Mouse (Mus musculus) heart, embryonic 13.5 days (tissue): ENCODE results near the gene Smarcd2. TPM values are rescaled to one million over a fixed set of nuclear protein-coding genes. Genes with fewer than 3 reads are reported as not detected.
"Not testable (repeated sequence)": the region's sequence is repeated elsewhere in the genome, so short reads cannot be mapped to it uniquely, and the experiment has no call there.

Source experiments
- ATAC-seq: fragments of 200-750 bp; cut with Nextera tagmentation; 2 replicates; pipeline ENCODE4 v1.8.0; 2017; ENCODE audit warnings: moderate TSS enrichment; ENCODE audit not compliant: insufficient number of reproducible peaks, low FRiP score, low TSS enrichment; ENCODE audit errors: extremely low read depth
- H3K27ac ChIP-seq: fragments of 300-500 bp; sonication (generic); replicated peaks from 2 replicates; pipeline ENCODE4 v1.5.1; 2015; ENCODE audit warnings: moderate library complexity, mild to moderate bottlenecking, inconsistent platforms
- H3K27me3 ChIP-seq: fragments of 300-500 bp; sonication (generic); replicated peaks from 2 replicates; pipeline ENCODE4 v1.6.1; 2015; ENCODE audit warnings: mild to moderate bottlenecking, inconsistent platforms
- H3K36me3 ChIP-seq: fragments of 300-500 bp; sonication (generic); 2 replicates; pipeline ENCODE4 v1.6.1; 2015; ENCODE audit warnings: mild to moderate bottlenecking, inconsistent platforms
- H3K4me1 ChIP-seq: fragments of 300-500 bp; sonication (generic); 2 replicates; pipeline ENCODE4 v1.6.1; 2015; ENCODE audit warnings: inconsistent platforms
- H3K4me2 ChIP-seq: fragments of 300-500 bp; sonication (generic); 2 replicates; pipeline ENCODE4 v1.6.1; 2015; ENCODE audit warnings: inconsistent platforms, mild to moderate bottlenecking, moderate library complexity
- H3K4me3 ChIP-seq: fragments of 300-500 bp; sonication (generic); 2 replicates; pipeline ENCODE4 v1.5.1; 2015; ENCODE audit warnings: moderate library complexity, mild to moderate bottlenecking, inconsistent platforms
- H3K9ac ChIP-seq: fragments of 300-500 bp; sonication (generic); 2 replicates; pipeline ENCODE4 v1.6.1; 2015; ENCODE audit warnings: inconsistent platforms, mild to moderate bottlenecking, moderate library complexity
- H3K9me3 ChIP-seq: fragments of 300-500 bp; sonication (generic); 2 replicates; pipeline ENCODE4 v1.6.1; 2016; ENCODE audit warnings: inconsistent platforms
- WGBS: fragments of 180-500 bp; shearing (Covaris S2); methylation state at CpG from one replicate; pipeline ENCODE4 v1.1.7; 2015; ENCODE audit warnings: mixed read lengths; 5-methylcytosine and 5-hydroxymethylcytosine counted together
- polyA plus RNA-seq: library from polyadenylated mRNA; unstranded; fragments of >200 nt; fragmentation: Nextera tagmentation; extraction: Ambion mirVana; gene quantifications from 2 replicates; pipeline ENCODE4 v1.2.1, GENCODE M21; 2015

Smarcd2 gene
- polyA plus RNA-seq, 1 experiment from 2014 or later, result 20.4 TPM

DNA sequence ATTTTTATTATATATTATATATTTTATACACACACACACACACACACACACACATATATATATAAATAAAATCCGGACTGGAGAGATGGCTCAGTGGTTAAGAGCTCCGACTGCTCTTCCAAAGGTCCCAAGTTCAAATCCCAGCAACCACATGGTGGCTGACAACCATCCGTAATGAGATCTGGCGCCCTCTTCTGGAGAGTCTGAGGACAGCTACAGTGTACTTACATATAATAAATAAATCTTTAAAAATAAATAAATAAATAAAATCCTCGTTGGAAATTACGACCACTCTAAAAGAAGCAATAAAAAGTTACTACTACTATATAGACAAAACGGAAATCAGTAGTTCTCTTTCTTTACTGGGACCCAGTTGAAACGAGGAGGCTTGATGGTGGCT is 38.8 kb downstream of the Smarcd2 start:
- H3K27me3 ChIP-seq, H3K9me3 ChIP-seq, H3K4me1 ChIP-seq, H3K27ac ChIP-seq, ATAC-seq, H3K9ac ChIP-seq, H3K4me2 ChIP-seq, H3K4me3 ChIP-seq: not testable (repeated sequence)
- WGBS, result 79% methylated on average over 8 of the region's 8 CpGs
- H3K36me3 ChIP-seq, result peaks cover 87% of the 10 kb centered on the region

DNA sequence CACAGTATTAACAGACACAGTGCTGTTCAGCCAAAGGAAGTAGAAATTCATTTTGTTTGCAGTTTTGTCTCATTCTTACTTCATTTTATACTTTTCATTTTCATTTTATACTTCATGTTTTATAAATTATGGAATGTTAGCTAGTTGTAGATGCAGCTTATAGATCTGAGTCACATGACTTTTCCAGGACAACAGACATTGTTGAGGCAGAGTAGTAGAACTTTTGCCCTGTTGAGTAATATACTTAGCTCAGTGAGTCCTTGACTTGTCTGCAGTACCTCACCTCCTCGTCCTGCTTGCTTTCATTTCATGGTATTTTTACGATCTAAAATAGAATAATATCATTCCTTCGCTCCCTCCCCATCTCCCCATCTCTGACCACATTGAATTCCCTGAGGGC is 52.2 kb downstream of the Smarcd2 start:
- H3K4me1 ChIP-seq, result peaks cover 15% of the 10 kb centered on the region
- no peak overlapping the region for H3K4me2 ChIP-seq
- no peak overlapping the region for H3K9ac ChIP-seq
- no peak overlapping the region for H3K4me3 ChIP-seq
- no peak overlapping the region for H3K27ac ChIP-seq
- H3K27me3 ChIP-seq, result no peaks in the 10 kb centered on the region
- peaks cover 21% of the 10 kb centered on the region for H3K36me3 ChIP-seq
- H3K9me3 ChIP-seq, result no peaks in the 10 kb centered on the region
- WGBS, result 85% methylated on average over 3 of the region's 3 CpGs
- ATAC-seq, result no peak

DNA sequence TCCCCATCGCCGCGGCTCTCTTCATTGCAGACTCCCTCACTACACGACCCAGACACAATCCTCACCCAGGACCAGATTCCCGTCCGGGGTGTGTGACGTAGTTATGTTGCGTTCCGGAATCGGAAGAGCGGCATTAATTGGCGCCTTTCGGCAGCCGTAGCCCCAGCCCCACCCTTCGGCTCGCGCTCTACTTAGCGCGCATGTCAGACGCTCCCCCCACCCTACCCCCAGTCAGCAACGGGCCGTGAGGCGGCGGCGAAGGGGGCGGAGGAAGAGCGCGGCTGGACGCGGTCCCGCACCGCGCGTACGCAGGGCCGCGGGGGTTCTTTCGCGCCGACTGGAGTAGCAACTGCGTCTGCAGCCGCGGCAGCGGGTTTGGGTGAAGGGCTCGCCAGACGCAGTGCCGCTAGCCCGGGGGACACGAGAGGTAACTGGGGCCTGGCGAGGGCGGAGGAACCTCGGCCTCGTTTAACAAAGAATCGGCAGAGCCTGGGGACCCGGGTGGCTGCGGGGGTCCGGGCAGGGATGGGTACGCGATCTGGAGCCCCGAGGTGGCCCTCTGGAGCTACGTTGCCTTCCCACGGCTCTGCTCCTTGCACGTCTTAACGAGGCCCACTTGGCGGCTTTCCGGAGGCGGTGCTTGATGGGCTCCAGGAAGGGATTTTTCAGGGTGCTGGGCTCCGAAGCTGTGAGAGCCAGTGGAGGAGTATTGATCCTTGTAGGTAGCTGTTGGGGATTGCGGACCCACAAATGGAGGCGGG is 55.9 kb downstream of the Smarcd2 start, which contains the start of gene Ddx42:
TSS of gene Ddx42 (plus strand) at position 197 of the 761 bp plus-strand sequence.
- H3K27me3 ChIP-seq, result no peaks in the 10 kb centered on the region

DNA sequence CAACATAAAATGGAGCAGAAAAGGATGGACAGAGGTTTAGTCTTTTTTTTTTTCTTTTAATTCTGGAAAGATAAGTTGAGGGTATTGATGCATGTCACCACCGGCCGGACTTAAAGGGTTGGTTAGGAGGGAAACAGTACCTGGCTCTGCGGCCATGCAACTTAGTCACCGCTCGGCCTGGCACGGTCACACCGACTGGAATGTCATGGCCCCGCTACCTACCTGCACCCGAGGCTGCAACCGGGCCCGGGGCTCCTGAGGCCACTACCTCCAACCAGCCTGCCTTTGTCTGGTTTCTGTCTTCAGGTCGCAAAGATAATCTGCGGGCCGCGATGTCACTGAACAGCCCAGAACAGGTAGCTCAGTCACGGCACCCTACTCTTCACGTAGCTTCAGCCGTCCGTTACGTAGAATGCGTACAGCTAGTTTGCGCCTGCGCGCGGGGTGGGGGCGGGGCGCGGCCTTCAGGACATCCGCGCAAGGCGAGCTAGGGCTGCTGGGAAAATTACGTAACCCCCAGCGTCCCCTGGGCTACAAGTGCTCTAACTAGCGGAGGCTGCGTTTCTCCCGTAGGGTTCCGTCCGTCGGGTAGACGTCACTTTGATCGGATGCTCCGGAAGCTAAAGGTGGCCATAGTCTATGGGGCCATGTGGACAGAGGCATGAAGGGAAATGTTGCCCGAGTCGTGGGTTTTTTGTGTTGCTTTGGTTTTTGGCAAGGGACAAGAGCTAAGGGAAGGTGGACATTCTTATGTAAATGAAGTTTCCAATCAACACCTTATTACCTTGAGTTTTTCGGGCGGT is 56.6 kb downstream of the Smarcd2 start, which contains the start of gene Ccdc47:
TSS of gene Ccdc47 (minus strand) at position 418 of the 803 bp plus-strand sequence.
- ATAC-seq, result peak; percentile 92
- no peaks in the 10 kb centered on the region for H3K9me3 ChIP-seq
- peaks cover 24% of the 10 kb centered on the region for H3K36me3 ChIP-seq
- H3K27me3 ChIP-seq, result no peaks in the 10 kb centered on the region
- under 1% methylated on average over 46 of the region's 46 CpGs for WGBS
- peak within 1 kb of the TSS; percentile 82 for H3K4me2 ChIP-seq
- peak within 1 kb of the TSS; percentile 83 for H3K4me3 ChIP-seq
- peak within 1 kb of the TSS; percentile 99 for H3K9ac ChIP-seq
- H3K4me1 ChIP-seq, result peaks cover 28% of the 10 kb centered on the region
- H3K27ac ChIP-seq, result peak within 1 kb of the TSS; percentile 97

More for the DNA sequence above, 55.9 kb downstream of the Smarcd2 start, which contains the start of gene Ddx42:
- peak within 1 kb of the TSS; percentile 99 for H3K9ac ChIP-seq
- H3K4me3 ChIP-seq, result peak within 1 kb of the TSS; percentile 83
- H3K4me2 ChIP-seq, result peak within 1 kb of the TSS; percentile 82
- ATAC-seq, result peak; percentile 89
- peak within 1 kb of the TSS; percentile 97 for H3K27ac ChIP-seq
- H3K9me3 ChIP-seq, result no peaks in the 10 kb centered on the region
- WGBS, result under 1% methylated on average over 70 of the region's 70 CpGs
- peaks cover 28% of the 10 kb centered on the region for H3K4me1 ChIP-seq
- peaks cover 17% of the 10 kb centered on the region for H3K36me3 ChIP-seq

DNA sequence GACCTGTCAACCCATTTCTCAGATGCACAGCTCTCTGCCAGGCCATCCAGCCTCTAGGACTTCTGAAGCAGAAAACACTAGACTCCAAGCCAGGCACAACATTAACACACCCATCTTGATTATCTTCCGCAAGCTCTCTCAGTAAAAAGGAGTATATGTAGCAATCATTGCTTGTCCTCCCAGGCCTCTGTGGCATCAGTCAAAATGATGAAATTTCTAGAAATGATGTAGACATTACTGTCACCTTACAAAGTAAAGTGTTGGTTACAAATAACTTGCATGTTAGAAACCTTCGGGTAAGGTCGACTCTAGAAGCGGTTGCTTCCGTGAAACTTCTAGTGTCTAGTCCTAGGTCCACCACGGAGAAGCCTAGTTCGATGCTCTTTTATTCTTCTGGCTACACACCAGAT is 57.3 kb downstream of the Smarcd2 start:
- peak overlapping the region; percentile 83 for H3K4me3 ChIP-seq
- H3K4me2 ChIP-seq, result peak overlapping the region; percentile 82
- WGBS, result 20% methylated on average over 7 of the region's 7 CpGs
- H3K9ac ChIP-seq, result peak overlapping the region; percentile 95
- peak overlapping the region; percentile 97 for H3K27ac ChIP-seq
- no peaks in the 10 kb centered on the region for H3K27me3 ChIP-seq
- no peaks in the 10 kb centered on the region for H3K9me3 ChIP-seq
- ATAC-seq, result no peak
- H3K4me1 ChIP-seq, result peaks cover 28% of the 10 kb centered on the region
- H3K36me3 ChIP-seq, result peaks cover 30% of the 10 kb centered on the region

DNA sequence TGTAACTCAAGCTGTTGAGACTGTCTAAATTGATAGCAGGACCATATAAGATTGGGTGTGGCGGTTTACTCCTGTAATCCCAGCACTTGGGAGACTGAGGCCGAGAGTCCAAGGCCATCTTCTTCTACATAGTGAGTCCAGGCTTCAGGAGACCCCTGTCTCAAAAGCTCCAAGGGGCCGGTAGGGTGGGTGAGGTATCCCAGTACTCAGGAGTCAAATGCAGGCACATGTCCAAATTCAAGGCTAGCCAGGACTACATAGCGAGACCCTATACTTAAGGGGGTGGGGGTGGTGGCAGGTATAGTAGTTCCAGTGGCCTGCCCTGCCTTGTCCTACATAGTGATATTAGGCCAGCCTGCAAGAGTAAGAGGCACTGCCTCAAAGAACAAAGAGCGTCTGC is 57.9 kb downstream of the Smarcd2 start:
- peaks cover 28% of the 10 kb centered on the region for H3K4me1 ChIP-seq
- ATAC-seq, result no peak
- no peak overlapping the region for H3K27ac ChIP-seq
- no peaks in the 10 kb centered on the region for H3K27me3 ChIP-seq
- peak overlapping the region; percentile 95 for H3K9ac ChIP-seq
- WGBS, result 86% methylated on average over 5 of the region's 5 CpGs
- no peaks in the 10 kb centered on the region for H3K9me3 ChIP-seq
- peak overlapping the region; percentile 82 for H3K4me2 ChIP-seq
- H3K36me3 ChIP-seq, result peaks cover 36% of the 10 kb centered on the region
- peak overlapping the region; percentile 83 for H3K4me3 ChIP-seq

Other genes with a start within 250 kb of the Smarcd2 start
- gene Dcaf7, start 236.1 kb downstream of the Smarcd2 start, polyA plus RNA-seq, result 43.0 and 43.8 TPM in 2 replicates
- 9.0 and 11.0 TPM in 2 replicates for gene Taco1, start 206.9 kb downstream of the Smarcd2 start, polyA plus RNA-seq
- gene Map3k3, start 188.4 kb downstream of the Smarcd2 start, polyA plus RNA-seq, result 20.5 and 21.3 TPM in 2 replicates
- gene Gm10840, start 112.1 kb downstream of the Smarcd2 start, polyA plus RNA-seq, result not detected in 2 replicates
- 119 TPM in 2 replicates for gene Limd2, start 112.1 kb downstream of the Smarcd2 start, polyA plus RNA-seq
- gene Strada, start 70.8 kb downstream of the Smarcd2 start, polyA plus RNA-seq, result 18.9 and 20.4 TPM in 2 replicates
- 79.6 and 81.5 TPM in 2 replicates for gene Ccdc47, start 56.6 kb downstream of the Smarcd2 start, polyA plus RNA-seq
- 43.5 and 46.7 TPM in 2 replicates for gene Ddx42, start 56.0 kb downstream of the Smarcd2 start, polyA plus RNA-seq
- 36.6 and 37.4 TPM in 2 replicates for gene Ftsj3, start 16.9 kb downstream of the Smarcd2 start, polyA plus RNA-seq
- 229 and 256 TPM in 2 replicates for gene Psmc5, start 16.8 kb downstream of the Smarcd2 start, polyA plus RNA-seq
- gene Tcam1, start 3.7 kb upstream of the Smarcd2 start, polyA plus RNA-seq, result 0.06 and 0.13 TPM in 2 replicates
- gene Gh, start 28.9 kb upstream of the Smarcd2 start, polyA plus RNA-seq, result not detected in 2 replicates
- 1.2 TPM in 2 replicates for gene Cd79b, start 41.8 kb upstream of the Smarcd2 start, polyA plus RNA-seq
- 0.03 and 0.08 TPM in 2 replicates for gene Scn4a, start 80.3 kb upstream of the Smarcd2 start, polyA plus RNA-seq
- gene Prr29, start 92.5 kb upstream of the Smarcd2 start, polyA plus RNA-seq, result 0.15 and 0.27 TPM in 2 replicates
- gene Icam2, start 115.1 kb upstream of the Smarcd2 start, polyA plus RNA-seq, result 77.7 and 86.1 TPM in 2 replicates
- gene Ern1, start 214.9 kb upstream of the Smarcd2 start, polyA plus RNA-seq, result 3.9 and 4.3 TPM in 2 replicates